17 mouse cellular contexts compared by ENCODE assay signal in the genomic region with DNA sequence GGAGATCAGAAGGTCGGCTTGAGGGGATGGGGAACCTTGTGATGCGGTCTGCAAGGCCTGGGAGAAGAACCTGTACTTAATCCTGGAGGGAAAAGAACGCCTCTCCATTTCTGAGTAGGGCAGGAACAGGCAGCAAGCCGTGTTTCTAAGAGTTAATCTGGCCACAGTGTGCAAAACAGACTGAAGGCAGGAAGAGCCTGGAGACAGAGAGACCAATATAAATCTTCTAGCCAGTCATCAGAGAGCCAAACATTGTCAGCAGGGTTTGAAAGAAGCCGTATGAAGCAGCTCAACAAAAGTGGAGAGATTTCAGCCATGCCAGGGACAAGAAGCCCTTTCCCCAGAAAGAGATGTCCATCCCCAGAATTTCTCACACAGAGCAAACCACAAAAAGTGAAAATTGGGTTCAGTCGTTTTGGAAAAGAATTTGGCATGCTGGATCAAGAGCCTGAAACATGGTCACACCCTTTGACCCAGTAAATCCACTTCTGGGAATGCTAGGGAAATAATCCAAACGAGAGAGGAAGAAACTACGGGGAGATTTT. TPM values are rescaled to one million over a fixed set of nuclear protein-coding genes. Genes with fewer than 3 reads are reported as not detected.
"Had no signal": no experiment of that assay in that cellular context is flagged by ENCODE, and none has a peak within 500 bp of the region (broad histone marks: within the 10 kb centered on the region; RNA-seq: fewer than 3 reads in every experiment).

No protein-coding gene starts in this region.

- ATAC-seq: liver, postnatal 0 days; midbrain, embryonic 13.5 days had no signal

- H3K4me1 ChIP-seq: liver, embryonic 13.5 days; midbrain, embryonic 13.5 days had no signal

- H3K9ac ChIP-seq: kidney, embryonic 15.5 days; limb, embryonic 12.5 days; liver, embryonic 13.5 days; liver, postnatal 0 days; lung, embryonic 15.5 days; midbrain, embryonic 13.5 days had no signal

- H3K4me3 ChIP-seq: kidney, embryonic 15.5 days; layer of hippocampus, adult 2 months; limb, embryonic 12.5 days; liver, embryonic 13.5 days; lung, embryonic 15.5 days; midbrain, embryonic 13.5 days; myocyte had no signal

- H3K9me3 ChIP-seq: kidney, embryonic 15.5 days; limb, embryonic 12.5 days; liver, embryonic 13.5 days; lung, embryonic 15.5 days; midbrain, embryonic 13.5 days had no signal

- H3K36me3 ChIP-seq: kidney, embryonic 15.5 days; limb, embryonic 12.5 days; liver, embryonic 13.5 days; lung, embryonic 15.5 days; midbrain, embryonic 13.5 days had no signal

- H3K4me2 ChIP-seq: kidney, embryonic 15.5 days; limb, embryonic 12.5 days; liver, embryonic 13.5 days; lung, embryonic 15.5 days; midbrain, embryonic 13.5 days had no signal

- H3K27ac ChIP-seq: kidney, embryonic 15.5 days; layer of hippocampus, adult 2 months; limb, embryonic 12.5 days; liver, embryonic 13.5 days; lung, embryonic 15.5 days; midbrain, embryonic 13.5 days had no signal

- DNase-seq: kidney, adult 18-20 months; kidney, postnatal 4 days; liver; liver, embryonic 13.5 days; liver, postnatal 0 days; retina, postnatal 1 day; right cerebral cortex, postnatal 14 days; thymus, postnatal 4 days had no signal

RNA-seq across cellular contexts. Expression of a gene that starts 39.2 kb away (rescaled TPM):
- total RNA-seq: layer of hippocampus, adult 2 months; layer of hippocampus, postnatal 10 days; left cerebral cortex, postnatal 36 days; megakaryocyte-erythroid progenitor cell, adult 5-6 weeks had no signal
- polyA plus RNA-seq: limb, embryonic 12.5 days; lung, embryonic 15.5 days; myocyte had no signal
